Comparison of ENCODE assay signal across 8 mouse cellular contexts in the genomic region with DNA sequence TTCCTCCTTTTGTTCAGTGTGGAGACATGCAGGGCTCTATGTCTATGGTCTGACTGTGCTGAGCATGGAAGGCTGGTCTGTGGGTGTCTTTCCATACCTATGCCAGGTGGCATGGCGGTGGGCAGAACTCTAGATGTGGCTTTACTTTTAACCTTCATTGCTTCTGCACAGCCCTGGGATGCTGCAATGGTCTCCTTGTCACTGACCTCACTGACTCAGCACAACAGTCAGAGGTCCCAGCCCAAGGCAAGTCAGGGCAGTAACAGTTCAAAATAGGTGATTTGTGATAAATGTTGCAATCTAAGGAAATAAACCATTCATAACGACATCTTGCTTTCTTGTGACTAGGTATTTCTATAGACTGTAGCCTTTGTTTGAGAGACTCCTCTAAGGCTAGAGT. TPM values are rescaled to one million over a fixed set of nuclear protein-coding genes. Genes with fewer than 3 reads are reported as not detected.
"Had no signal": no experiment of that assay in that cellular context is flagged by ENCODE, and none has a peak within 500 bp of the region (broad histone marks: within the 10 kb centered on the region; RNA-seq: fewer than 3 reads in every experiment).

No protein-coding gene starts in this region.

- DNase-seq: lung, adult 2 months; lung, postnatal 14 days; lung, postnatal 36 days; right cerebral cortex, postnatal 14 days; thymus, adult 2 months; thymus, postnatal 25 days; thymus, postnatal 4 days had no signal

RNA-seq across cellular contexts. Expression of a gene that starts 21.3 kb away (rescaled TPM):
- total RNA-seq: midbrain, postnatal 0 days had no signal
